Comparison of ENCODE assay signal across 8 mouse cellular contexts in genomic region chr4:129985671-129986441, GRCm38 (mm10). TPM values are rescaled to one million over a fixed set of nuclear protein-coding genes. Genes with fewer than 3 reads are reported as not detected.
DNase-seq lines count a peak whose midpoint lies in the region; ATAC-seq lines count a peak whose summit lies in the region.

No protein-coding gene starts in this region.

- WGBS in heart, embryonic 13.5 days: under 1% methylated on average over 58 of the region's 58 CpGs
- 2% methylated on average over 58 of the region's 58 CpGs for WGBS in liver, embryonic 15.5 days (ENCODE audit: insufficient replicate concordance)
- under 1% methylated on average over 47 of the region's 58 CpGs for WGBS in neural tube, embryonic 14.5 days

- H3K9me3 ChIP-seq in megakaryocyte, embryonic 14.5 days: 0 out of 2 replicates have a peak, but pooled peaks cover 6% of the 10 kb centered on the region
- no peaks in the 10 kb centered on the region for H3K9me3 ChIP-seq in heart, embryonic 13.5 days
- H3K9me3 ChIP-seq in liver, embryonic 15.5 days (replicated peaks): no peaks in the 10 kb centered on the region
- H3K9me3 ChIP-seq in neural tube, embryonic 14.5 days (ENCODE audit: control insufficient read depth, low read length): no peaks in the 10 kb centered on the region

- peaks cover 97% of the 10 kb centered on the region for H3K27me3 ChIP-seq in megakaryocyte, embryonic 14.5 days (replicated peaks)
- peaks cover 89% of the 10 kb centered on the region for H3K27me3 ChIP-seq in heart, embryonic 13.5 days (replicated peaks)
- peaks cover 95% of the 10 kb centered on the region for H3K27me3 ChIP-seq in liver, embryonic 15.5 days
- H3K27me3 ChIP-seq in neural tube, embryonic 14.5 days (ENCODE audit: control insufficient read depth, insufficient read depth, low read length): peaks cover 5% of the 10 kb centered on the region; the same call in 1 of the 2 replicates

- peak; percentile 74 for DNase-seq in embryo, embryonic 10.5 days (ENCODE audit: low spot score)
- peak; percentile 80 for DNase-seq in kidney, postnatal 10 days
- peak; percentile 47 for DNase-seq in thymus, postnatal 0 days (ENCODE audit: low spot score)

- peak overlapping the region; percentile 50 for H3K4me3 ChIP-seq in megakaryocyte, embryonic 14.5 days (replicated peaks)
- H3K4me3 ChIP-seq in heart, embryonic 13.5 days: peak overlapping the region; percentile 67
- H3K4me3 ChIP-seq in liver, embryonic 15.5 days (replicated peaks): peak overlapping the region; percentile 46
- peak overlapping the region; percentile 78 for H3K4me3 ChIP-seq in neural tube, embryonic 14.5 days (ENCODE audit: low read depth, low read length)

- H3K36me3 ChIP-seq in megakaryocyte, embryonic 14.5 days (replicated peaks; ENCODE audit: low read length): no peaks in the 10 kb centered on the region
- H3K36me3 ChIP-seq in heart, embryonic 13.5 days: no peaks in the 10 kb centered on the region
- no peaks in the 10 kb centered on the region for H3K36me3 ChIP-seq in liver, embryonic 15.5 days (replicated peaks)
- no peaks in the 10 kb centered on the region for H3K36me3 ChIP-seq in neural tube, embryonic 14.5 days (ENCODE audit: control insufficient read depth, insufficient read depth, low read length)

- no peak for ATAC-seq in megakaryocyte, adult 5-6 weeks (ENCODE audit: poor library complexity, severe bottlenecking)
- no peak for ATAC-seq in heart, embryonic 13.5 days (ENCODE audit: extremely low read depth, insufficient number of reproducible peaks, low FRiP score, low TSS enrichment)
- ATAC-seq in liver, embryonic 15.5 days (ENCODE audit: insufficient read depth): no peak
- ATAC-seq in neural tube, embryonic 14.5 days (ENCODE audit: low read depth): peak; percentile 29; the same call in 1 of the 2 replicates

- H3K9ac ChIP-seq in heart, embryonic 13.5 days: peak overlapping the region; percentile 85
- no peak overlapping the region for H3K9ac ChIP-seq in liver, embryonic 15.5 days
- peak overlapping the region; percentile 91 for H3K9ac ChIP-seq in neural tube, embryonic 14.5 days (replicated peaks; ENCODE audit: low read depth, low read length)

- H3K4me1 ChIP-seq in megakaryocyte, embryonic 14.5 days: peaks cover 46% of the 10 kb centered on the region
- H3K4me1 ChIP-seq in heart, embryonic 13.5 days: peaks cover 48% of the 10 kb centered on the region
- H3K4me1 ChIP-seq in liver, embryonic 15.5 days (replicated peaks): peaks cover 25% of the 10 kb centered on the region
- peaks cover 53% of the 10 kb centered on the region for H3K4me1 ChIP-seq in neural tube, embryonic 14.5 days (ENCODE audit: control insufficient read depth, insufficient read depth, low read length)

- H3K4me2 ChIP-seq in heart, embryonic 13.5 days: peak overlapping the region; percentile 95
- H3K4me2 ChIP-seq in liver, embryonic 15.5 days: peak overlapping the region; percentile 65
- H3K4me2 ChIP-seq in neural tube, embryonic 14.5 days (ENCODE audit: low read depth, low read length): peak overlapping the region; percentile 85

- no peak overlapping the region for H3K27ac ChIP-seq in heart, embryonic 13.5 days (replicated peaks)
- no peak overlapping the region for H3K27ac ChIP-seq in liver, embryonic 15.5 days (replicated peaks)
- peak overlapping the region; percentile 78 for H3K27ac ChIP-seq in neural tube, embryonic 14.5 days (ENCODE audit: low read depth, low read length)

RNA-seq across cellular contexts. Expression of gene Adgrb2, which starts 1.2 kb away (rescaled TPM):
- polyA plus RNA-seq in megakaryocyte, embryonic 14.5 days (2012; ENCODE audit: insufficient read depth, low replicate concordance): 2.6 and 11.0 TPM in 2 replicates
- total RNA-seq in megakaryocyte, adult 5-6 weeks (2015): not detected in 2 replicates
- total RNA-seq in megakaryocyte, adult 5-6 weeks (2017): 0.04 and 1.9 TPM in 2 replicates
- polyA plus RNA-seq in heart, embryonic 13.5 days (2015; fragmentation: Nextera tagmentation; extraction: Ambion mirVana): 1.4 and 1.6 TPM in 2 replicates
- polyA plus RNA-seq in liver, embryonic 15.5 days (2015; fragmentation: Nextera tagmentation; extraction: Ambion mirVana): 0.06 and 0.22 TPM in 2 replicates
- 15.4 and 17.1 TPM in 2 replicates for polyA plus RNA-seq in neural tube, embryonic 14.5 days (2014; fragmentation: Nextera tagmentation; extraction: Ambion mirVana)
- 0.17 and 0.36 TPM in 2 replicates for polyA plus RNA-seq in thymus, postnatal 0 days (2015; fragmentation: Nextera tagmentation; extraction: Ambion mirVana)

RNA-seq across cellular contexts. Expression of gene Spocd1, which starts 56.8 kb away (rescaled TPM):
- polyA plus RNA-seq in megakaryocyte, embryonic 14.5 days (2012; ENCODE audit: insufficient read depth, low replicate concordance): 0.43 TPM in 1 of 2 replicates, not detected in the other
- 0.18 and 0.36 TPM in 2 replicates for total RNA-seq in megakaryocyte, adult 5-6 weeks (2015)
- 0.08 and 0.44 TPM in 2 replicates for total RNA-seq in megakaryocyte, adult 5-6 weeks (2017)
- polyA plus RNA-seq in heart, embryonic 13.5 days (2015; fragmentation: Nextera tagmentation; extraction: Ambion mirVana): 0.19 and 0.34 TPM in 2 replicates
- polyA plus RNA-seq in liver, embryonic 15.5 days (2015; fragmentation: Nextera tagmentation; extraction: Ambion mirVana): not detected in 2 replicates
- not detected in 2 replicates for polyA plus RNA-seq in neural tube, embryonic 14.5 days (2014; fragmentation: Nextera tagmentation; extraction: Ambion mirVana)
- polyA plus RNA-seq in thymus, postnatal 0 days (2015; fragmentation: Nextera tagmentation; extraction: Ambion mirVana): 0.05 and 0.06 TPM in 2 replicates
